Mouse (Mus musculus) E14TG2a.4 (cell line): ENCODE measurements around the gene Mapk3.

ENCODE experiments used
- CTCF ChIP-seq: conservative IDR thresholded peaks from 2 replicates; pipeline ENCODE4 v1.5.1; 2014; ENCODE audit warnings: low read length
- NANOG ChIP-seq: IDR thresholded peaks from 2 replicates; pipeline ENCODE4 v1.6.1; 2014; ENCODE audit warnings: borderline replicate concordance, low read length, mixed read lengths
- POU5F1 ChIP-seq: IDR thresholded peaks from 2 replicates; pipeline ENCODE4 v1.6.1; 2014; ENCODE audit warnings: low read length, borderline replicate concordance

- no peak for TF ChIP-seq CTCF
- TF ChIP-seq NANOG, result no peak
- no peak for TF ChIP-seq POU5F1
Measured at GRCm38 (mm10) chr7:126775185-126775977, 16.0 kb downstream of the Mapk3 start.
